Mouse (Mus musculus): ENCODE measurements around the gene Gjc3.

Gene Gjc3

DNA sequence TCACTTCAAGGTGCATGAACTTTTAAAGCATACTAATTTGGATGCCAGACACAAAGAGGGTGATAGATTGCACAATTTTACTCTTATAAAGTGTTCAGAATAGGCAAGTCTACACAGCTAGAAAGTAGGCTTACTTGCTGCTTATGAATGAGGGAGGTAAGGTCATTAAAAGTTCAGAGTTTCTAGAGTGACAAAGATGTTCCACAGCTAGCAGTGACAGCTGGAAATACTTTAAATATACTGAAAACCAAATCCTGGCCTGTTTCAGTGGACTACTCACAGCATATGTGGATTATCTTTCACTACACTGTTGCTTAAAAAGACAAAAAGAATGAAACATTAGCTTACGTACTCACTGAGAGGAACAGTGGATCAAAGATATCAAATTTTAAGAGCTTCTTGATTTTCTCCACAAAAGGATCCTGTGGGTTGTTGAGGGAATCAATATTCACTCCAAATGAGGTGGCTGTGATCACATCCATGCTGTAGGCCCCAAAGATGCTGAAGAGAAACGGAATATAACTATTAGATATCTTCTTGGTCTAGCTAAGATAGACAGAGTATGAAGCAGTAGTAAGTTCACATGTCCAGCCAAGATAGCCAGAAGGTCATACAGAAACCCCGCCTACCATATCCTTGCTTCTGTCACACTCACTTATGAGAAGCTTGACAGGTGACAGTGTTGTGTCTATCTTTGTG lies 53.2 kb downstream of the Gjc3 start:
- DNase-seq: no peak
